Mouse (Mus musculus) left cerebral cortex, adult 9 months (tissue): ENCODE data around the gene Fam160a1.

Experiments used
- DNase-seq, 2 experiments: peaks; one replicate each; pipeline ENCODE4 v3.0.0; 2022; ENCODE audit warnings: low spot score in 2 of 2

Fam160a1 gene

DNA sequence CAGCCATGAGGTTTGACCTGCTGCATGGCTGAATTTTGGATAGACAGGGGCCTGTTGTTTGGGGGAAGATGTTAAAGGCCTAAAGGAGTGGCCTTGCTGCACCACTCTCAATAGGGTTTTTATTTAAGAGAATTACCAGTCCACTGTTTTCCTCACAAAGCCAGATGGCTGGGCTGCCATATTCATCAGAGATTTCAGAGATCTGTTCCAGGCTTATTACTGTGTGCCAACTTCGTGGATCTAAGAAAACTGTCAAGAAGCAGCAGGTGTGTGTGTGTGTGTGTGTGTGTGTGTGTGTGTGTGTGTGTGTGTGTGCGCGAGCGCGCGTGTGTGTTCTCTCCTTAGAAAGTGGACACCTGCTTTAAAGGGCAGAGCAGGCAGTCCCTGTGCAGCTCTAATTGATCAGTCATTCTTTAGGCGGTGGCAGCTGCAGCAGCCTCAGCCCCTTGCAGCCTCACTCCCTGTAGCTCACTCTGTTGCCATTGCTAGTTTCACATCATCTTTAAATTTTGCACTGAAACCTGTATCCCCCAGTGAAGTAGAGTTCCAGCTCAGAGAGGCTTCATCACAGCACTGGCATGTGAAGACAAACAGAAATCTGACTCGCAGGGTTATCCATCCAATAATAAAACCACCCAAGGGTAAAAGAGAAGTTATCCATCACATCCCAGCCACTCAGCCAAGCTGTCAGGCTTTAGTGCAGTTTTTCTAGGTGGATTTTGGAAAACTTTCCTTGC, 182.5 kb downstream of the Fam160a1 start:
- DNase-seq: no peak

DNA sequence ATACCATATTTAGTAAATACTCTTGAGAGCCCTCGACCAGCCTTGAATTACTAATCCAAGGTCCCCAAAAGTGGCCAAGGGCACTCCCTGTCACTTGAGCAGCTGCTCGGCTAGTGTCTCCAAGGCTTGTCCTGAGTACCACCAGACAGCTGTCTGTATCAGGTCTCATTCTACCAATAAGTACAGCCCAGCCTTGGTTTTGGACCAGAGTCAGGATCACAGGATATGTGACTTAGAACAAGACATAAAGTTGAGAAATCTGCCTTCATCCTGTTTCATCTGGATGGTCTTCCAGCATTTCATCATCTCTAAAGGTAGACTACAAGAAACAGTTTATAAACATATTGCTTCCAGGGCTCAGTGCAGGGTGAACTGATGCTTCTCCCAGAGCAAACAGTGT, 183.4 kb downstream of the Fam160a1 start:
- DNase-seq: no peak

DNA sequence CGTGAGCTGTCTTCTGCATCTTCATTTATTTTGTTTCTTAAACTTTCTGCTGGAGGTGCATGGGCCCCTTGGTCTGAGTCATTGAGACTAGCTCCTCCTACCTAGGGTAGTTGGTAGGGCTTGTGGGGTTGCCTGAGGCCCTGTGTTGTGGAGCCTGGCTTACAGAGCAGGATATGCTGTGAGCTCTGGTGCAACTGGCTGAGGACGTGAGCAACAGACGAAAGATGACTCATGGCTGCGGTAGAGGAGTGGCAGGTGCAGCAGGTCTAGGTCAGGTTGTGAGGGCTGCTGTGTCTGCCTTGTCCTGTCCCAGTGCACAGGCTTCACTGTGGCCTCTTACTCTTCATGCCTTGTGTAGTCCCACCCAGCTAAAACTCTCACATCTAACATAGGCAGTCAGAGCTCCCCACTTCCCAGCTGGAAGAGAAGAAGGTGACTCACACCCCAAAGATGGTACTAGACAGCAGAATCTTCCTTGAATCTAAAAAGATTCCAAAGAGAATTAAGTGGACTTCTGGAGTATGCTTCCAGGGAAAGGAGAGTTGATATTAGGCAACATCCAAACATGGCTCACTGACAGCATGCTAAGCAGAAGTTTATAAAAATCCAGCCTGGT, 187.1 kb downstream of the Fam160a1 start:
- DNase-seq: no peak

DNA sequence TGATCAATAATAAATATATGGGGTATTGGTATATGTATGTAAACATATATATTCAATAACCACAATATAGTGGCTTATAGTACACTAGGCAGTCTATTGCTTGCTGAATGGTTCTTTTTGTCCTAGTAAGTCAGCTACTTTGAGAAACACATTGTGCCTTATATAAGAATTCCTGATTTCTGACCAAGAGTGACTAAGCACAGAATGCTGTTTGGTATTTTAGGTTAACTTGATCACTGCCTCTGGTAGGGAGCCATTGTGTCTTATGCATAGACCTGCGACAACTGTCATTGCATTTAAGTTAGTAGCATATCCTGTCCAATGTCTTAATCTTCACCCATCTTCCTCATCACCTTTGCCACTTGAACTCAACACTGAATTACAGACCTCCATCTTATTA, 197.3 kb downstream of the Fam160a1 start:
- no peak for DNase-seq

DNA sequence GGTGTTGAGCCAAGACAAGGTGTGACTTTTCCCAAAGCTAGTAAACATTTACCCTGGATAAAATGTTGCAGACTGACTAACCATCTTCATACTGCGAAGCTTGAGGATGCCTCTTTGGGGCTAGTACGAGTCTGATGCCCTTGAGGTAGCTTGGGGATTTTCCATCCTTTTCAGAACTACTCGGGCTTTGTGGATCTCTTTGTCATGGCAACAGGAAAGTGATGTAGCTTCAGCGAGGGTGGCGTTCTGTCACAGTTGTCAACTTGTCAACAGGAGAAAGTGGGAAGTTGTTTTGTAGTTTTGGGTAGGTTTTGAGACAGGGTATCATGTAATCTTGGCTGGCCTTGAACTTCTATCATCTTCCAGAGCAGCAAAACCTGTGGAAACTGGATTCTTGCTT, 197.7 kb downstream of the Fam160a1 start:
- no peak for DNase-seq

DNA sequence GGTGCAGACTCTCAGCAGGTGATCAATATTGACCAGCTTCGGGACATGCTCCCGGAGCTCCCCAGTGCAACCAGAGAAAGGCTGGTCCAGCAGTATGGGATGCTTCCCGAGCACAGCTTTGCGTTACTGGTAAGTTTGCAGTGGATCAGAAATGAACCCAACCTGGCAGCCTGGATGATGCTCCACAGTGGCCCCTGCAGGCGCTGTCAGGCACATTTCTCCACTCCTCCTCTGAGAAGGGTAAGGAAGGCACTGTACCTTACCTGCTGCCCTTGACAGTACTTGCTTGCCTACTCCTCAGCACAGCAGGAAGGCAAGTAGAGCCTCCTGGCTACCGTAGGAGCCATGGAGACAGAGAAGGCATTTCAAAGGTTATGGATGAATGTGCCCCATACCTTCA, 198.2 kb downstream of the Fam160a1 start:
- DNase-seq: peak in 1 of 2 experiments; percentile 38

DNA sequence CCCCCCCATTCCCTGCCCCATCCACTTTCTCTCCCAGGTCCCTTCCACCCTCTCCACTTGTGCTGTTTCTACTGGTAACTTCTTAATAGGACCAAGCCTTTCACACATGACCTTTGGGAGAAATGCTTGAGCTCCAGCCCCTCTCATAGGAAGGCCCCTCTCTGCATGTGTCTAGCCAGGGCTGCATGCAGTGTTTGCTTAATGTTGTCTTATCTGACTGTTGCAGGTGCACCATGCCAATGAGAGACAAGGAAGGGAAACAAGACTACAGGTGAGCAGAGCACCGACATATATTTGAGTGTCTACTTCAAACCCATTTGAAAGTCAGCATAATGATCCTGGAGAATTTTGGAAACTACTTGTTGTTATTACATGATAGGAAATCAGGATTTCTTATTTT, 200.7 kb downstream of the Fam160a1 start:
- DNase-seq: no peak
